Mouse (Mus musculus): ENCODE measurements at regions not wholly inside any gene's neighbourhood (a gene's known extent, or its start where the extent isn't known, plus 50 kb on each side); places are given as distances from the start of the nearest gene placed in this dataset.

DNA sequence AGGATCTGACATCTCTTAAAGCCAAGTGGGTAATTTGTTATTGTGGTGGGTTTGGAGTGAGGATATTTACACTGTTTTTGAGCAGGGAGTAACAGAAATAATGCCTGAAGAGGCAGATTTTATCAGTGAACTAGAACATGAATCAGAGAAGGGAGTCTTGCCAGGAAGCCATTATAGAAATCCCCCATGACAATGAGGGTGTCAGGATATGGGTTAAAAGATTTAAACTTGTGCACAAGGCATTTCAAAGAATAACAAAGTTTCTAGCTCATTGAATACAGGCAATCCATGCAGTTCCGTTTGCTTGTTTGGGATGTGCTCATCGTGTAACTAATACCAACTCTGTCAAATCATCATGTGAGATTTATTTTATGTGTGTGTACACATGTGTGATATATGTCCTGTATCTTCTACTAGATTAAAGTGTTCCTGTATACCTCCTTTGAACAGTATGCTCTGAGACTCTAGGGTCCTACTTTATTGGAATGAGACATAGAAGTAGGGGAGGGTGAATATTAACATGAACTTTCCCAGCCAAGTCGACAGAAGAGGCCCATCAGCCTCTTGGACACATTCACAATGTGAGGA is 134.0 kb upstream of the Cxxc4 start:
- ATAC-seq (ENCODE audit: insufficient number of reproducible peaks, low FRiP score, low TSS enrichment, low read depth) (no peak), DNase-seq (ENCODE audit: low spot score) (no peak)
- Histone ChIP-seq H3K4me1 (ENCODE audit: control insufficient read depth, insufficient read depth, low read length) (0 out of 2 replicates have a peak, but pooled peaks cover 4% of the 10 kb centered on the region), H3K4me2 (ENCODE audit: low read depth, severe bottlenecking) (no peak overlapping the region), H3K9ac (ENCODE audit: low read length) (no peak overlapping the region), H3K27ac (replicated peaks; ENCODE audit: low read depth, low read length) (no peak overlapping the region), H3K9me3 (ENCODE audit: control insufficient read depth, low read length) (no peaks in the 10 kb centered on the region), H3K36me3 (ENCODE audit: control insufficient read depth, insufficient read depth, low read length) (no peaks in the 10 kb centered on the region), H3K27me3 (ENCODE audit: control insufficient read depth, insufficient read depth, low read length) (no peaks in the 10 kb centered on the region), H3K4me3 (ENCODE audit: low read depth, low read length) (no peak overlapping the region)
- 84% methylated on average over 3 of the region's 3 CpGs for WGBS

DNA sequence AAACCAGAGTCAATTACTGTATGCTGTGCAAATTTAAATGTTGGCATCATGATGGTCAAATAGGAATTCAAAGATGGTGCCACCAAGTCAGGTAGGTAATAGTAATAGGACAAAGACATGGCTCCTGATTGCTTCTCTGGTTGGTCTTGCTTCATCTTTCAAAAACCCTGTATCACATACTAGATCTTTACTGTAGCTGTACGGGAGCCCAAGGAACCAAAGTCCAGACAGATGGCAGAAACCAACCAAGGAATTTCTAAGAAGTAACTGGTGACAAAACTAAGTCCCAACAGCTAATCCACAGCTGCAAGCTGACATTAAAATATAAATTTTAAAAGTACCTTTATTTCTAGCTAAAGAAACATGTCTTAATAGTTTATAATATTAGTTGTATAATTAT is 131.7 kb upstream of the Cxxc4 start:
- WGBS, result 97% methylated on average over 1 of the region's 1 CpGs
- no peak overlapping the region for H3K4me2 ChIP-seq (ENCODE audit: low read depth, severe bottlenecking)
- ATAC-seq (ENCODE audit: insufficient number of reproducible peaks, low FRiP score, low TSS enrichment, low read depth), result no peak

GRCm38 (mm10) chr3:134105112-134105511 is 131.2 kb upstream of the Cxxc4 start:
- H3K27ac ChIP-seq (replicated peaks; ENCODE audit: low read depth, low read length), result no peak overlapping the region
- H3K9me3 ChIP-seq (ENCODE audit: control insufficient read depth, low read length), result no peaks in the 10 kb centered on the region
- WGBS, result 84% methylated on average over 2 of the region's 2 CpGs
- H3K36me3 ChIP-seq (ENCODE audit: control insufficient read depth, insufficient read depth, low read length), result no peaks in the 10 kb centered on the region
- H3K9ac ChIP-seq (ENCODE audit: low read length), result no peak overlapping the region
- no peak overlapping the region for H3K4me3 ChIP-seq (ENCODE audit: low read depth, low read length)
- ATAC-seq (ENCODE audit: insufficient number of reproducible peaks, low FRiP score, low TSS enrichment, low read depth), result no peak
- no peak overlapping the region; the same call in 1 of the 2 replicates for H3K4me2 ChIP-seq (ENCODE audit: low read depth, severe bottlenecking)
- no peaks in the 10 kb centered on the region for H3K27me3 ChIP-seq (ENCODE audit: control insufficient read depth, insufficient read depth, low read length)
- 0 out of 2 replicates have a peak, but pooled peaks cover 4% of the 10 kb centered on the region for H3K4me1 ChIP-seq (ENCODE audit: control insufficient read depth, insufficient read depth, low read length)
- no peak for DNase-seq (ENCODE audit: low spot score)

More for the DNA sequence above, 131.7 kb upstream of the Cxxc4 start:
- Histone ChIP-seq H3K4me3 (ENCODE audit: low read depth, low read length) (no peak overlapping the region), H3K4me1 (ENCODE audit: control insufficient read depth, insufficient read depth, low read length) (0 out of 2 replicates have a peak, but pooled peaks cover 4% of the 10 kb centered on the region), H3K9ac (ENCODE audit: low read length) (no peak overlapping the region), H3K27ac (replicated peaks; ENCODE audit: low read depth, low read length) (no peak overlapping the region), H3K9me3 (ENCODE audit: control insufficient read depth, low read length) (no peaks in the 10 kb centered on the region), H3K27me3 (ENCODE audit: control insufficient read depth, insufficient read depth, low read length) (no peaks in the 10 kb centered on the region), H3K36me3 (ENCODE audit: control insufficient read depth, insufficient read depth, low read length) (no peaks in the 10 kb centered on the region)
- no peak for DNase-seq (ENCODE audit: low spot score)

DNA sequence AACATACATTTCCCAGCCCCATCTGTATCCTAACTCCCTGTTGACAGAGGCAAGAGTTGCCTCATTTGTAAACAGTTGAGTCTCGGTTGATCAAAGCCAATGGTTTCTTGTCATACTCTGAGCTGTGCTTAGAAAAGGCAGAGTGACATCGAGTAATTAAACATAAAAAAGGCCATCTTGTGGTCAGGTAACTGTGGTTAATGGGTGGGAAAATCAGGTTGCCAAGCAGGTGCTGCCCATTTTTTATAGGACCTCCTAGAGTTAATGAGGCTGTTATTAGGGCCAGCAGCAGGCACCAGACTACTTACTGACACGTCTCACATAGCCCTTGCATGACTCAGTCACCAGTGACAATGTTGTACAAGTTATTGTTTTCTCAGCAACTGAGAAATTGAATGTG is 130.7 kb upstream of the Cxxc4 start:
- Histone ChIP-seq H3K36me3 (ENCODE audit: control insufficient read depth, insufficient read depth, low read length) (no peaks in the 10 kb centered on the region), H3K9me3 (ENCODE audit: control insufficient read depth, low read length) (no peaks in the 10 kb centered on the region), H3K27ac (replicated peaks; ENCODE audit: low read depth, low read length) (no peak overlapping the region), H3K4me1 (ENCODE audit: control insufficient read depth, insufficient read depth, low read length) (0 out of 2 replicates have a peak, but pooled peaks cover 4% of the 10 kb centered on the region), H3K4me2 (ENCODE audit: low read depth, severe bottlenecking) (no peak overlapping the region), H3K4me3 (ENCODE audit: low read depth, low read length) (no peak overlapping the region), H3K27me3 (ENCODE audit: control insufficient read depth, insufficient read depth, low read length) (no peaks in the 10 kb centered on the region), H3K9ac (ENCODE audit: low read length) (no peak overlapping the region)
- WGBS, result 46% methylated on average over 3 of the region's 3 CpGs
- ATAC-seq (ENCODE audit: insufficient number of reproducible peaks, low FRiP score, low TSS enrichment, low read depth) (no peak), DNase-seq (ENCODE audit: low spot score) (no peak)

GRCm38 (mm10) chr3:134114501-134114900 is 121.8 kb upstream of the Cxxc4 start:
- 52% methylated on average over 1 of the region's 1 CpGs for WGBS
- Histone ChIP-seq H3K9me3 (ENCODE audit: control insufficient read depth, low read length) (no peaks in the 10 kb centered on the region), H3K4me2 (ENCODE audit: low read depth, severe bottlenecking) (no peak overlapping the region), H3K9ac (ENCODE audit: low read length) (no peak overlapping the region), H3K4me3 (ENCODE audit: low read depth, low read length) (no peak overlapping the region), H3K27ac (replicated peaks; ENCODE audit: low read depth, low read length) (no peak overlapping the region), H3K4me1 (ENCODE audit: control insufficient read depth, insufficient read depth, low read length) (peaks cover 5% of the 10 kb centered on the region; the same call in 1 of the 2 replicates), H3K36me3 (ENCODE audit: control insufficient read depth, insufficient read depth, low read length) (no peaks in the 10 kb centered on the region), H3K27me3 (ENCODE audit: control insufficient read depth, insufficient read depth, low read length) (no peaks in the 10 kb centered on the region)
- DNase-seq (ENCODE audit: low spot score), result no peak
- ATAC-seq (ENCODE audit: insufficient number of reproducible peaks, low FRiP score, low TSS enrichment, low read depth), result no peak

DNA sequence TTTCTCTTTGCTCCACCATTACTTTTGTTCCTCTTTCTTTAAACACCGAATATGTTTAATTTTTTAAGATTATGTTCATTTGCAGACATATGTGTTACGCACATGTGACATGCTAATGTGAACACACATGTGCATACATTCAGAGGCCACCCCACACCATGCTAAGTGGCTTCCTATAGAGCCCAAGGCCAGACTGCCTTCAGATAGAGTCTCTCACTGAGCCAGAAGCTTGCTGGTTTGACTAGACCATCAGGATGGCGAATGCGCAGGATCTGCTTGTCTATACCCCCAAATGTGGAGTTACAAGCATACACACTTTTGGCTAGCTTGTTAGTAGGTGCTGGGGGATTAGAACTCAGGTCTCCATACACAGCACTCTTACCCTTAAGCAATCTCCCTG is 121.3 kb upstream of the Cxxc4 start:
- H3K4me2 ChIP-seq (ENCODE audit: low read depth, severe bottlenecking), result no peak overlapping the region
- ATAC-seq (ENCODE audit: insufficient number of reproducible peaks, low FRiP score, low TSS enrichment, low read depth) (no peak), DNase-seq (ENCODE audit: low spot score) (no peak)
- H3K36me3 ChIP-seq (ENCODE audit: control insufficient read depth, insufficient read depth, low read length), result no peaks in the 10 kb centered on the region
- H3K4me1 ChIP-seq (ENCODE audit: control insufficient read depth, insufficient read depth, low read length), result peaks cover 5% of the 10 kb centered on the region; the same call in 1 of the 2 replicates
- H3K9ac ChIP-seq (ENCODE audit: low read length), result no peak overlapping the region
- no peaks in the 10 kb centered on the region for H3K27me3 ChIP-seq (ENCODE audit: control insufficient read depth, insufficient read depth, low read length)
- no peak overlapping the region for H3K4me3 ChIP-seq (ENCODE audit: low read depth, low read length)
- 98% methylated on average over 4 of the region's 4 CpGs for WGBS
- no peak overlapping the region for H3K27ac ChIP-seq (replicated peaks; ENCODE audit: low read depth, low read length)
- H3K9me3 ChIP-seq (ENCODE audit: control insufficient read depth, low read length), result no peaks in the 10 kb centered on the region

DNA sequence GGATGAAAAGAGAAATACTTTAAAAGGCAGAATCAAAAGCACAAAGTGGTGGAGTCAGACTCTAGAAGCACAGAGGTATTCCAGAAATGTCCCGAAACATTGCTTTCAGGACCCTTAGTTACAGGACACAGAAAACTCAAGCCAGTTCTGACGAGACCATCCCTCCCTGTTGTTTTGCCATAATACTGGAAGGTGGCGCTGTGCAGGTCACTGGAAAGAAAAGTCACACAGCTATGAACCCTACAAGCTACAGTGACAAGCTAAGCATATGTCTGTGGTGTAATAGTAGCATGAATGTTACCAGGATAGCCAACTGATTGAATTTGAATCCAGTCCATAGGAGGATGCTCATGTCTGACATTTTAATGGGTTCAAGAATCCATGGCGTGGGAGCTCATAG is 117.4 kb upstream of the Cxxc4 start:
- Histone ChIP-seq H3K27ac (replicated peaks; ENCODE audit: low read depth, low read length) (no peak overlapping the region), H3K27me3 (ENCODE audit: control insufficient read depth, insufficient read depth, low read length) (no peaks in the 10 kb centered on the region), H3K4me1 (ENCODE audit: control insufficient read depth, insufficient read depth, low read length) (peaks cover 5% of the 10 kb centered on the region; the same call in 1 of the 2 replicates), H3K9ac (ENCODE audit: low read length) (no peak overlapping the region), H3K9me3 (ENCODE audit: control insufficient read depth, low read length) (no peaks in the 10 kb centered on the region), H3K36me3 (ENCODE audit: control insufficient read depth, insufficient read depth, low read length) (no peaks in the 10 kb centered on the region), H3K4me2 (ENCODE audit: low read depth, severe bottlenecking) (no peak overlapping the region), H3K4me3 (ENCODE audit: low read depth, low read length) (no peak overlapping the region)
- 66% methylated on average over 4 of the region's 4 CpGs for WGBS
- ATAC-seq (ENCODE audit: insufficient number of reproducible peaks, low FRiP score, low TSS enrichment, low read depth) (no peak), DNase-seq (ENCODE audit: low spot score) (no peak)

- Histone ChIP-seq H3K27me3 (ENCODE audit: control insufficient read depth, insufficient read depth, low read length) (no peaks in the 10 kb centered on the region), H3K4me3 (ENCODE audit: low read depth, low read length) (no peak overlapping the region), H3K4me2 (ENCODE audit: low read depth, severe bottlenecking) (no peak overlapping the region), H3K27ac (replicated peaks; ENCODE audit: low read depth, low read length) (no peak overlapping the region), H3K9me3 (ENCODE audit: control insufficient read depth, low read length) (no peaks in the 10 kb centered on the region), H3K9ac (ENCODE audit: low read length) (no peak overlapping the region), H3K36me3 (ENCODE audit: control insufficient read depth, insufficient read depth, low read length) (no peaks in the 10 kb centered on the region), H3K4me1 (ENCODE audit: control insufficient read depth, insufficient read depth, low read length) (no peaks in the 10 kb centered on the region)
- DNase-seq (ENCODE audit: low spot score) (no peak), ATAC-seq (ENCODE audit: insufficient number of reproducible peaks, low FRiP score, low TSS enrichment, low read depth) (no peak)
Observed at GRCm38 (mm10) chr3:134124982-134125381, 111.3 kb upstream of the Cxxc4 start.

GRCm38 (mm10) chr3:134130412-134130811 is 105.9 kb upstream of the Cxxc4 start:
- no peak overlapping the region for H3K9ac ChIP-seq (ENCODE audit: low read length)
- no peaks in the 10 kb centered on the region for H3K36me3 ChIP-seq (ENCODE audit: control insufficient read depth, insufficient read depth, low read length)
- no peaks in the 10 kb centered on the region for H3K27me3 ChIP-seq (ENCODE audit: control insufficient read depth, insufficient read depth, low read length)
- no peak overlapping the region for H3K4me2 ChIP-seq (ENCODE audit: low read depth, severe bottlenecking)
- H3K27ac ChIP-seq (replicated peaks; ENCODE audit: low read depth, low read length), result no peak overlapping the region
- H3K4me3 ChIP-seq (ENCODE audit: low read depth, low read length), result no peak overlapping the region
- H3K4me1 ChIP-seq (ENCODE audit: control insufficient read depth, insufficient read depth, low read length), result no peaks in the 10 kb centered on the region
- WGBS, result 58% methylated on average over 3 of the region's 3 CpGs
- no peak for DNase-seq (ENCODE audit: low spot score)
- H3K9me3 ChIP-seq (ENCODE audit: control insufficient read depth, low read length), result no peaks in the 10 kb centered on the region
- ATAC-seq (ENCODE audit: insufficient number of reproducible peaks, low FRiP score, low TSS enrichment, low read depth), result no peak

Data from limb, embryonic 11.5 days (tissue).